Mouse (Mus musculus) gastrocnemius, adult 18-20 months (tissue): ENCODE data around the gene 1700034I23Rik. TPM values are rescaled to one million over a fixed set of nuclear protein-coding genes. Genes with fewer than 3 reads are reported as not detected.
A peak's percentile ranks its signal among the peaks of the same experiment; 100 is the strongest.
"Not testable (repeated sequence)": the region's sequence is repeated elsewhere in the genome, so short reads cannot be mapped to it uniquely, and the experiment has no call there.

ENCODE experiments used
- DNase-seq: peaks from one replicate; pipeline ENCODE4 v3.0.0; 2021; ENCODE audit warnings: low spot score
- long read RNA-seq, 2 experiments: library from polyadenylated mRNA; stranded (forward); transcript quantifications; one replicate each; pipeline ENCODE4 v2.0.0; 2021
- total RNA-seq, 2 experiments: library from RNA; stranded (reverse); gene quantifications; 2 replicates each; pipeline ENCODE4 v1.2.3; 2021

The 1700034I23Rik gene
- under 1 TPM in 1 of 2 experiments, not detected in 1; 0.16 TPM for total RNA-seq
- long read RNA-seq, experiment 1, result 0 reads
- long read RNA-seq, experiment 2, result 0 reads

GRCm38 (mm10) chr3:40902443-40902842 lies at the start of gene 1700034I23Rik:
Gene 1700034I23Rik, minus strand, starts transcription at chr3:40902543.
- not testable (repeated sequence) for DNase-seq

GRCm38 (mm10) chr3:40951365-40951764 lies 49.0 kb upstream of the 1700034I23Rik start:
- DNase-seq, result no peak

GRCm38 (mm10) chr3:40950601-40951201 lies 48.4 kb upstream of the 1700034I23Rik start:
- peak; percentile 64 for DNase-seq

GRCm38 (mm10) chr3:40949903-40950600 lies 47.7 kb upstream of the 1700034I23Rik start:
- peak; percentile 24 for DNase-seq

- peak; percentile 100 for DNase-seq
These were observed 47.0 kb upstream of the 1700034I23Rik start, which contains the start of gene Larp1b for GRCm38 (mm10) chr3:40949170-40949902. Gene Larp1b, plus strand, starts transcription at chr3:40949828.

- no peak for DNase-seq
These were observed 36.7 kb upstream of the 1700034I23Rik start for GRCm38 (mm10) chr3:40939019-40939418.

- DNase-seq, result no peak
These were observed 36.2 kb upstream of the 1700034I23Rik start for GRCm38 (mm10) chr3:40938592-40938991.

- no peak for DNase-seq
These were observed 35.8 kb upstream of the 1700034I23Rik start for GRCm38 (mm10) chr3:40938189-40938588.

- DNase-seq, result peak; percentile 4
These were observed 8.0 kb downstream of the 1700034I23Rik start for GRCm38 (mm10) chr3:40894336-40894735.

GRCm38 (mm10) chr3:40893816-40894258 lies 8.5 kb downstream of the 1700034I23Rik start:
- DNase-seq, result peak; percentile 97

- DNase-seq, result not testable (repeated sequence)
These were observed 49.1 kb downstream of the 1700034I23Rik start for GRCm38 (mm10) chr3:40853123-40853738.

Other genes starting within 250 kb of the 1700034I23Rik start
- gene Slc25a31, start 193.7 kb downstream of the 1700034I23Rik start, total RNA-seq, result not detected
- gene Hspa4l, start 158.0 kb downstream of the 1700034I23Rik start, total RNA-seq, result 1 to 10 TPM; 4.9 to 6.6 TPM
- under 1 TPM; 0.59 to 0.62 TPM for gene Plk4, start 102.5 kb downstream of the 1700034I23Rik start, total RNA-seq
- 10 to 100 TPM; 17.4 to 19.2 TPM for gene Mfsd8, start 55.7 kb downstream of the 1700034I23Rik start, total RNA-seq
- gene Abhd18, start 55.6 kb downstream of the 1700034I23Rik start, total RNA-seq, result 10 to 100 TPM; 12.4 to 15.7 TPM
- gene Larp1b, start 47.3 kb upstream of the 1700034I23Rik start, total RNA-seq, result 10 to 100 TPM; 64.4 to 72.7 TPM
- 10 to 100 TPM; 20.1 to 21.7 TPM for gene Pgrmc2, start 180.5 kb upstream of the 1700034I23Rik start, total RNA-seq